Mouse (Mus musculus): ENCODE results near the gene Tspan14.
A peak's percentile ranks its signal among the peaks of the same experiment; 100 is the strongest.

The Tspan14 gene

DNA sequence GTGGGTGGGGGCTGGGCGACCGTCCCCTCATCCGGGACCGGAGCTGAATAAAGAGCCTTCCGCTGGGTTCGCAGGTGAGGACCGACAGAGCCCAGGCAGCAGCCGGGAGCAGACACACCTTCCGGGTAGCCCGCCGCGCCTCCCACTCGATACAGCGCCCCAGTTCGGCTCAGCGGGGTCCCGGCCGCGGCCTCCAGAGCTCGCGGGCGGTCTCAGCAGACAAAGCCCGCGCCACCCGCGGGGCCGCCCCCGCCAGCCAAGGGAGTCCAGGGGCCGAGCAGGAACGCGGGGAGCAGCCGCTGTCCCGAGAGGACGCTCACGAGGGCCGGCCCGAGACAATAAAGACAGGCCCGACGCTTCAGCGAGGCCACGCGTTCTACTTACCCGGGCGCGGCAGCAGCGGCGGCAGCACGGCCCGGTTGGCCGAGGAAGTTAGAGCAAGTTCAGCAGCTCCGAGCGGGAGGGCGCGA is at the start of gene Tspan14:
Gene Tspan14, minus strand, starts transcription at position 416 of the 470 bp plus-strand sequence.
- DNase-seq (ENCODE audit: low spot score) = no peak

DNA sequence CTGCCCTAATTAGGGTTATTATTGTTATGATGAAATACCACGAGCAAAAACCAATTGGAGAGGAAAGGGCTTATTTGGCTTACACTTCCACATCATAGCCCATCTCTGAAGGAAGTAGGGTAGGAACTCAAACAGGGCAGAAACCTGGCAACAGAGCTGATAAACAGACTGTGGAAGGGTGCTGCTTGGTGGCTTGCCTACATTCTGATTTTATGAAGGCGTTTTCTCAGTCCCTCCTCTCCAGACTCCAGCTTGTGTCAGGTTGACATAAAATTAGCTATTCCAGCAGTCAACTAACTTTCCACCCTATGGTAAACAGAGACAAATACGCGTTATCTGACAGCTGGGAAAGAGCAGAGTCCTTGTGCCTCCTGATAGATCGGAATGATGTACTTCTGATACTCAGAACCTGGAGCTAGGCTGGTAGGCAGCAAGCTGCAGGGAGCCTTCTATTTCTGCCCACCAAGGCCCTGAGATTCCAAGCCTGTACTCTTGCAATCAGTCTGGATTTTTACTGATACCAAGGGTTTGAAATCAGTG is 48.2 kb upstream of the Tspan14 start:
- no peak for DNase-seq (ENCODE audit: low spot score)

DNA sequence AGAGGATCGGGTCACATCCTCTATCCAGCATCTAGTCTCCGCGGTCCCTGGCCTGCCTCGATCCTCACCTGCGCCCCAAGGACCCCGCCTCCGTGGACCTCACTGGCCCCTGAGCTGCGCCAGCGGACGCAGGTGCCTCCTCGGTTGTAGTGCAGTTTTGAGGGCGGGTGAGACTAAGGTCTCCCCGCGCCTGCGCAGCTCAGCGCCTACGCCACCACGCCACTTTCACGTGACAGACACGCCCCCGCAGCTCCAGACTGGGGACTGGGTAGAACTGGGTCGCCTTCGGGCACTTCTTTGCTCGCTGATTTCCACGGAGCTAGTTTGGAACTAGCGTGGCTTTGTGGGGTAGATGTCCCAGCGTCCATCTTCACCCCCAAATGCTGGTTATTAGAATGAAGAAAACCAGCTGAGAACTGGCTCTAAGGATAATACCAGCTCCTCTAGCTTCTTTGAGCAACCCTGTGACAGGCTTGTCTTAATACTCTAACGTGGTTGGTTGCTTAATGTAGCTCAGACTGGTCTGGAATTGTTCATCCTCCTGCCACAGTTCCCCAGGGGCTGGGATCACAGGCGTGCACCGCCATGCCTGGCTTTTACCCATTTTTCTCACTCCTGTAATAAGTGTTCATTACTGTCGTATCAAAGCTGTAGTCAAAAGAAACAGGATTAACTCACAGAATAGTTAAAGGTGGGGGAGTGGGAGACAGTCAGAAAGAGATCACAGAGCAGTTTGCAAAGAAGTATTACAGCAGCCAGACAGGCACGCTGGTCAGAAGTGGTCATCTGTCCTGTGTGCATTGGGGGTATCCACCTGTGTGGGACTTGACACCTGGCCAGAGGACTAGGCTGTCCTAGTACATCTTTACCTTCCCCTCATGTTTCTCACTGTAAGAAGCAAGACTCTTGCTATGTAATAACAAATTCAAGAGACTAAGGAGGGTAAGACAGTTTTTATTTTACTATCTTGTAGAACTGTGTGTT is 47.3 kb upstream of the Tspan14 start, which contains the start of gene Fam213a:
Gene Fam213a, minus strand, starts transcription at position 159 of the 984 bp plus-strand sequence.
- peak; percentile 96 for DNase-seq (ENCODE audit: low spot score)

DNA sequence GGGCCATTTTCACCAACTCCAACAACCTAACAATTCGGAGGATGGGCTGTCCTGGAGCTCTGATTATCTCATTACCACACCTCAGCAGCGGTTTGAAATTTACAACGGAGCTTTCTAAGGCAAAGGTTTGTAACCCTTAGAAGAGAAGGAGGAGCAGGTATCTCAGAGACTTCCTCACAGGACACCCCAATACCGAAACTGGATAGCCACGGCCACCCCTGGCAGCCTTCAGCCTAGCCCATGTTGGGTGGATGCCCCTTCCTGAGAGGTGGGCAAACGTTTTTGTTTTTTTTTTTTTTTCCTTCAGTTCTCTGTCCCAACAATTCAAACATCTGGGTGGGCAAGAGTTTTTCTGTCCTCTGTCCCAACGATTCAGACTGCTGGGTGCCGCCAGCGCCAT is 46.5 kb upstream of the Tspan14 start:
- DNase-seq (ENCODE audit: low spot score) = no peak

- no peak for DNase-seq (ENCODE audit: low spot score)
Measured at GRCm38 (mm10) chr14:41011916-41012315, 45.3 kb upstream of the Tspan14 start.

DNA sequence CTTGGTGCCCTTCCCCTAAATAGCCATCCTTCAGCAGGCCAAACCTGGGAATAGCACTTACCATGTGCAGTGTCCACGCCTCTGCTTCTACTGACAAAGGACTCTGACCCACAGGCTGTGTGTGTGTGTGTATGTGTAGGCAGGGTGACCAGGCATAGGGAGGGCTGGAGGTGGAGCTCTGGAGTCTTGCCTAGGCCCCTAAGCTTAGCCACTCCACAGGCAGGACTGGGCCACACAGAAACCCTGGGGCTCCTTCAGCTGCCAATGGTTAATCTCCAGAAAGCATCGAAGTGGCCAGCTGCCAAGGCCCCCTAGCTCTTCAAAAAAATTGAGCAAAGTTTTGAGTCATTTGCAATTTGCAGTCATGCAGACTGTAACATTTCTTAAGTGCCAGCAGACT is 41.5 kb upstream of the Tspan14 start:
- DNase-seq (ENCODE audit: low spot score) = no peak

DNA sequence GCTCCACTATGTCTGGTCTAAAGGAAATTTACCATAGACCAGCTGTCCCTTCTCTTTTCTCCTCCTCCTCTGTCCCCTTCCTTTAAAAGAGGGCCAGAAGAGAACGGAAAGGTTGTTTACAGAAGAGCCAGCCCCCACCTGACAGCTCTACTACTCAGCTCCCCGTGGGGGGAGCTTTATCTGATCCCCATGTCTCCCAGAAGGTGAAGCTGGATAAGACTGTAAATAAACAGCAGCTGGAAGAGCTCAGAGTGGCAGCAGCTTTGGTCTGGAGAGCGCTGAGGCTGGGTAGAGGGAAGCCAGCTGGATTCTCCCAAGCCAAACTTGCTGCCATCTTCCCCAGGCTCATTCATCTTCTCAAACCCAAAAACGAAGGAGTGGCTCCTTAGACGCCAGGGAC is 41.0 kb upstream of the Tspan14 start:
- no peak for DNase-seq (ENCODE audit: low spot score)

- no peak for DNase-seq (ENCODE audit: low spot score)
Measured at GRCm38 (mm10) chr14:41006899-41007298, 40.3 kb upstream of the Tspan14 start.

DNA sequence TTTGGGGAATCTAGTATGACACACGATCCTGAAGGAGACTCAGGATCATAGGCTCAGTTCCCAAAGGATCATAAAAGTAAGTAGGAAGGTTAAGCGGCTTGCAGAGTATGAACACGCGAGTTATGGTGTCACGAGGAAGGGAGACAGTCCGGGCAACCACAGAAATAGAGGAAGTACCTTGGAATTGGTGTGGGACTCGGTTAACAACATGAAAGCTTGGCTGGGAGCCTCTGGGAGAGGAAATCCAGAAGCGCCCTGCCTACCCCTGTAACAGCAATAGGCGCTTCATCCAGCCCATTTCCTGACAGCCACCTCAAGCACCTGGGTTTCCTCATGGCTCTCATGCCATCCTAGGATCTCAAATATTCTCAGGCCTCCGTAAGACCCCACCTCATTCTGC is 39.7 kb upstream of the Tspan14 start:
- no peak for DNase-seq (ENCODE audit: low spot score)

- DNase-seq (ENCODE audit: low spot score) = no peak
Measured at GRCm38 (mm10) chr14:41005716-41006115, 39.1 kb upstream of the Tspan14 start.

DNA sequence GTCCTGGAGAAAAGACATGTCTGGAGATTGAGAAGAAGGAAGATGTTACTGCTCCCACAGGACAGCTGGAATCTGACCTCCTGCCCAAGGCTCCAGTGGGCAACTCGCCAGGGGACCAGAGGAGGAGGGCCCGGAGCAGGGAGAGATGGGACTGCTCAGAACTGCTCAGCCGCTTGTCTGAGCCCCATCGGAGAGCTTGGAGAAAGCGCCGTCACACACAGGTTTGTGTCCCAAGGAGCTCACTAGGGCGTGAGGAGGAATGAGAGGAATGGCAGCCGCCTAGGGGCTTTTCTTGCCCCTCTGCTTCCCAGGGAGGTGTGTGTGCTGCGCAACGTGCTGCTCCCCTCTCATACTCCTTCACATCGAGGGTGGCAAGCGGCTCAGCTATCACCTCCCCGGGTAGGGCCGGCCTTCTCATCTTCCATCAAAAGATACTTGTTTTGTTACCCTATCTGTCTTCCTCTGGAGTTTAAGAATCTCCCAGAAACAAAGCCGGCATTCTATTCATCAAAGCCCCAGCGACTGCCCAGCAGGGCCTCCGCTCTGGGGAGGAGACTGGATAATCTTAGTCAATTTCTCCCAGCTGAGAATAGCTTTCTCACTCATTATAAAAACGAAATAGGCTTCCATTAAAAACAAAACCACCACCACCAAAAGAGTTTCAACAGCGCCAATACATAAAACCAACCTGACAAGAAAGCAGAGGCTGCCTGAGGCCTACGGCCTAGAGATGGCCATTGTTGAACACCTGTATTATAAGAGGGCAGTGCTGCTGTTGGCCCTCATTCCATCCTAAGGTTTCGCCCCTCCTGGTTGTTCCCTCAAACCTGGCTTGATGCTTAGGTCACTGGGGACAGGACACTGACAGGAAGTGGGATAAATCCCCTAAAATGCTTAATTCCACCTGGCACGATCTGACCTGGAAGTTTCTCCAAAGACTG is 37.9 kb upstream of the Tspan14 start:
- DNase-seq (ENCODE audit: low spot score) = peak; percentile 39

GRCm38 (mm10) chr14:41001576-41001975 is 35.0 kb upstream of the Tspan14 start:
- no peak for DNase-seq (ENCODE audit: low spot score)

- DNase-seq (ENCODE audit: low spot score) = peak; percentile 39
Measured at GRCm38 (mm10) chr14:41000801-41001200, 34.2 kb upstream of the Tspan14 start.

GRCm38 (mm10) chr14:40999904-41000645 is 33.5 kb upstream of the Tspan14 start:
- no peak for DNase-seq (ENCODE audit: low spot score)

DNA sequence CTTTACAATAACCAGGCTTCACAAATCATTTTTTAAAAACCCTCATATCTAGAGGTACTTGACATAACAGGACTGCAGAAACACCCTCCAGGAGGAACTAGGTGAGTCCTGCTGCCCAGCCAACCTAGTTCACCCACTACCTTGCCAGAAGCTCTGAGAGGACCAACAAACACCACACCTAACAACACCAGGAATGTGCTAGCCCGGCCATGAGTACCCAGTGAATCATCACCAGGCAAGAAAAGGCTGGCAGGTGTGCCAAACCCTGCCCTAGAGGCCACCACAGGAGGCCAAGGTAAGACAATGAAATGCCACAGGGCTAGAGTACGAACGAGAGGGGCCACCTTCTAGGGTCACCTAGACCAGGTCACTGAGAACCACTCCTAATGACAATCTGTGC is 29.6 kb upstream of the Tspan14 start:
- no peak for DNase-seq (ENCODE audit: low spot score)

GRCm38 (mm10) chr14:40992464-40992863 is 25.9 kb upstream of the Tspan14 start:
- no peak for DNase-seq (ENCODE audit: low spot score)

GRCm38 (mm10) chr14:40988780-40989179 is 22.2 kb upstream of the Tspan14 start:
- no peak for DNase-seq (ENCODE audit: low spot score)

DNA sequence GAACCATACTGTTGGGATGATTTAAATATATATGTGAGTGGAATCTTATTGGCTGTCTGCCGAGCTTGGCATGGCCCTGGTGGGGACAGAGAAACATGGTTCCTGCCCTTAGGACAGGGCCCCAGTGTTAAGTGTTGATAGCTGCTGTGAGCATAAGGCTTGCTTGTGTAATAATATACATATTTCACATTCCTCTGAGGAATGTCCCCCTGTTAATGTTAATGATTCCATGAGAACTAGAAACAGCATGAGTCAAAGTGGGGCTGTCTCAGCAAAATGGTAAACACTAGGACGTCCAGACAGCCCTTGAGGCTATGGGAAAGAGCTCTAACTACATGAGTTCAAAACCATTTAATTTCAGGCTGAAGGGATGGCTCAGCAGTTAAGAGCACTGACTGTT is 20.6 kb upstream of the Tspan14 start:
- no peak for DNase-seq (ENCODE audit: low spot score)

GRCm38 (mm10) chr14:40985635-40986034 is 19.0 kb upstream of the Tspan14 start:
- no peak for DNase-seq (ENCODE audit: low spot score)

DNA sequence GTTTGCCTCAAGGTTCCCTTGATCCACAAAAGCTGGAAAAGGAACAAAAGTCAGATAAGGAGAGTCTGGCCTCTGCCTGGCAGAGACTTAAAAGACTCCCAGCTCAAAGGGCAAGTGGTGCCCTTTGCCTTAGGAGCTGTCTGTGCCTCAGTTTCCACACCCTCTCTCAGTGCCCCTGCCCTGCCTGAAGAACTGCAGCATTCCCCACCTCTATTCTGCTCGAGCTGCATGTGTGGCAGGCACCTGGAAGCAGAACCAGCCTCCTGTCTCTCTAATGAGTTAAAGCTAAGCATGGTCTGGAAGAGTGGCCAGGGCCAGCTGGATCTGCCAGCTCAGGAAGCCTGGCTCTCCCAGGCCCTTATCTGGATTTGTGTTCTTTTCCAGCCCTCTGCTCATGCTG is 13.1 kb upstream of the Tspan14 start:
- DNase-seq (ENCODE audit: low spot score) = no peak

GRCm38 (mm10) chr14:40979002-40979401 is 12.4 kb upstream of the Tspan14 start:
- DNase-seq (ENCODE audit: low spot score) = peak; percentile 83
